In the genomic region with DNA sequence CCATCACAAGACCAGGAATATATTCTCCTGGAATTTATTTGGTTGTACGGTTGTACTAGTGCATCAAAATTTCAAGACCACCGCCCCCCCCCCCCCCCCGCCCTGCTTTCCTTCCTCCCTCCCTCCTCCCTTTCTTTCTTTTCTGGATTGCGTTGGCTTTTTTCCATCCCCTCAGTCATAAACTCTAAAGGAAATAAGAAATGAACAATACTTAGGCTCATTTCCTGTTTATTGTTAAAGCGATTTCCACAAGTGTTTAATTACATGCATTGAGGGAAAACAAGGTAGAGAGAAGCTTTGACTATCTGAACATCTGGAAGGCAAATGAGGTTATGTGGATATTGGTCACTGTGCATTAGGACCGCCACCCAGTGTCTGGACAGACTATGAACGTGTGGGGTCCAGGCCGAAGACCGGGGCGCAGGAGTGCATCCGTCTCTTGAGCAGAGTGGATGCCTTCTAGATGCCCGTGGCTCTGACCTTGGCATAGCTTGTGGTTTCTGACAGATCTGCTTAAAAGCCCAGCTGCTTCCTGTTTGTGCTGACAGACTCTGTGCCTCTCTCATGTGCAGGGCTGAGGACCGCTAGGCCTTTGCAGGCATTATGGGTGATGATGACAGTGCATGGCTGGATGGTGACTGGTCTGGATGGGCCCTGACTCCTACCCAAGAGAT, we compare ENCODE assay signal across 8 mouse cellular contexts. TPM values are rescaled to one million over a fixed set of nuclear protein-coding genes. Genes with fewer than 3 reads are reported as not detected.
A peak's percentile ranks its signal among the peaks of the same experiment; 100 is the strongest.
DNase-seq lines count a peak whose midpoint lies in the region; ATAC-seq and TF ChIP-seq lines count a peak whose summit lies in the region.

No protein-coding gene starts in this region.

- TF ChIP-seq CTCF in kidney, postnatal 0 days (IDR thresholded peaks at IDR 0.05; ENCODE audit: low read depth): no peak
- TF ChIP-seq CTCF in layer of hippocampus, adult 2 months (conservative IDR thresholded peaks at IDR 0.05): no peak

- no peaks in the 10 kb centered on the region for H3K27me3 ChIP-seq in kidney, postnatal 0 days (ENCODE audit: insufficient read depth, low read length)

- H3K4me3 ChIP-seq in kidney, postnatal 0 days (replicated peaks; ENCODE audit: low read depth, low read length): no peak overlapping the region
- H3K4me3 ChIP-seq in layer of hippocampus, adult 2 months: no peak overlapping the region

- H3K4me1 ChIP-seq in kidney, postnatal 0 days (replicated peaks; ENCODE audit: insufficient read depth, low read length): no peaks in the 10 kb centered on the region

- H3K9ac ChIP-seq in kidney, postnatal 0 days (ENCODE audit: low read depth, low read length): no peak overlapping the region

- peak; percentile 60 for DNase-seq in adrenal gland, adult 2 months
- DNase-seq in adrenal gland, postnatal 4 days (ENCODE audit: low spot score in 2 of 2): no peak
- DNase-seq in adrenal gland, postnatal 36 days: peak; percentile 49 to 63
- peak; percentile 45 for DNase-seq in kidney, postnatal 0 days (ENCODE audit: low spot score)
- peak; percentile 65 for DNase-seq in skeletal muscle tissue, adult 2 months (ENCODE audit: low read depth, low spot score)
- DNase-seq in cerebellum, adult 18-20 months: no peak
- no peak for DNase-seq in cerebellum, postnatal 4 days (ENCODE audit: low spot score in 2 of 2)
- DNase-seq in layer of hippocampus, adult 2 months (ENCODE audit: low spot score in 2 of 2): no peak

- H3K9me3 ChIP-seq in kidney, postnatal 0 days (replicated peaks; ENCODE audit: low read length): no peaks in the 10 kb centered on the region

- ATAC-seq in kidney, postnatal 0 days (replicated peaks; ENCODE audit: low FRiP score, low read depth): no peak

- no peak overlapping the region for H3K27ac ChIP-seq in kidney, postnatal 0 days
- H3K27ac ChIP-seq in layer of hippocampus, adult 2 months: no peak overlapping the region

- WGBS in kidney, postnatal 0 days: 64% methylated on average over 13 of the region's 13 CpGs

- no peaks in the 10 kb centered on the region for H3K36me3 ChIP-seq in kidney, postnatal 0 days (ENCODE audit: insufficient read depth, low read length)

- no peak overlapping the region for H3K4me2 ChIP-seq in kidney, postnatal 0 days (ENCODE audit: low read length)

RNA-seq across cellular contexts. Expression of gene Ttll12, which starts 7.6 kb away (rescaled TPM):
- total RNA-seq in adrenal gland, adult 2 months (2021): 10 to 100 TPM; 31.7 to 46.2 TPM
- polyA plus RNA-seq in adrenal gland, adult 2 months (2012; rRNA removed): 47.4 and 48.0 TPM in 2 replicates
- total RNA-seq in adrenal gland, postnatal 4 days (2021): 10 to 100 TPM; 26.1 to 26.8 TPM
- total RNA-seq in adrenal gland, postnatal 36 days (2021): 10 to 100 TPM; 33.4 to 41.1 TPM
- polyA plus RNA-seq in kidney, postnatal 0 days (2015; fragmentation: Nextera tagmentation; extraction: Ambion mirVana): 22.4 and 25.1 TPM in 2 replicates
- total RNA-seq in layer of hippocampus, adult 2 months (2021): 10 to 100 TPM; 10.3 to 11.2 TPM

RNA-seq across cellular contexts. Expression of gene Mcat, which starts 38.9 kb away (rescaled TPM):
- total RNA-seq in adrenal gland, adult 2 months (2021): 10 to 100 TPM; 26.2 to 45.8 TPM
- 86.0 and 113 TPM in 2 replicates for polyA plus RNA-seq in adrenal gland, adult 2 months (2012; rRNA removed)
- total RNA-seq in adrenal gland, postnatal 4 days (2021): 10 to 100 TPM; 38.1 to 43.3 TPM
- 10 to 100 TPM; 35.2 to 39.4 TPM for total RNA-seq in adrenal gland, postnatal 36 days (2021)
- 37.6 and 41.2 TPM in 2 replicates for polyA plus RNA-seq in kidney, postnatal 0 days (2015; fragmentation: Nextera tagmentation; extraction: Ambion mirVana)
- 10 to 100 TPM; 24.2 to 28.7 TPM for total RNA-seq in layer of hippocampus, adult 2 months (2021)

RNA-seq across cellular contexts. Expression of gene Tspo, which starts 39.1 kb away (rescaled TPM):
- 100 to 1,000 TPM; 298 to 606 TPM for total RNA-seq in adrenal gland, adult 2 months (2021)
- polyA plus RNA-seq in adrenal gland, adult 2 months (2012; rRNA removed): 1,564 and 1,830 TPM in 2 replicates
- total RNA-seq in adrenal gland, postnatal 4 days (2021): 100 to 1,000 TPM; 168 to 169 TPM
- total RNA-seq in adrenal gland, postnatal 36 days (2021): 100 to 1,000 TPM; 495 to 614 TPM
- 159 and 169 TPM in 2 replicates for polyA plus RNA-seq in kidney, postnatal 0 days (2015; fragmentation: Nextera tagmentation; extraction: Ambion mirVana)
- total RNA-seq in layer of hippocampus, adult 2 months (2021): 1 to 10 TPM; 5.4 to 6.1 TPM

Comparison
In these comparisons a context has a peak if more than half of its experiments do, and no peak if none do; other contexts are left out.
1. DNase-seq: peak in adrenal gland, adult 2 months (single experiment), adrenal gland, postnatal 36 days (2 of 2), kidney, postnatal 0 days (single experiment) and skeletal muscle tissue, adult 2 months (single experiment); none in adrenal gland, postnatal 4 days (0 of 2), cerebellum, adult 18-20 months (0 of 2), cerebellum, postnatal 4 days (0 of 2) and layer of hippocampus, adult 2 months (0 of 2).
2. RNA of gene Tspo, which starts 39.1 kb away (total RNA-seq): 495 to 614 TPM in adrenal gland, postnatal 36 days, 298 to 606 TPM in adrenal gland, adult 2 months and 168 to 169 TPM in adrenal gland, postnatal 4 days; 5.4 to 6.1 TPM in layer of hippocampus, adult 2 months; every median in the first group is over 10 times any median in the second.